Mouse (Mus musculus) hindbrain, embryonic 10.5 days (tissue): ENCODE results near the gene Tcp11l2. TPM values are rescaled to one million over a fixed set of nuclear protein-coding genes. Genes with fewer than 3 reads are reported as not detected.

Experiments
- DNase-seq: peaks from one replicate; pipeline ENCODE4 v3.0.0-alpha.2; 2017; ENCODE audit warnings: low spot score
- H3K27ac ChIP-seq: fragments of 300-500 bp; sonication (generic); 2 replicates; pipeline ENCODE4 v1.5.1; 2016; ENCODE audit warnings: mild to moderate bottlenecking, moderate library complexity
- H3K27me3 ChIP-seq: fragments of 300-500 bp; sonication (generic); 2 replicates; pipeline ENCODE4 v1.6.1; 2016; ENCODE audit warnings: mild to moderate bottlenecking; ENCODE audit not compliant: poor library complexity, insufficient read depth, severe bottlenecking
- H3K36me3 ChIP-seq: fragments of 300-500 bp; sonication (generic); 2 replicates; pipeline ENCODE4 v1.6.1; 2016; ENCODE audit warnings: mild to moderate bottlenecking, moderate library complexity
- H3K4me1 ChIP-seq: fragments of 300-500 bp; sonication (generic); replicated peaks from 2 replicates; pipeline ENCODE4 v1.6.1; 2016; ENCODE audit warnings: mild to moderate bottlenecking
- H3K4me3 ChIP-seq: fragments of 300-500 bp; sonication (generic); 2 replicates; pipeline ENCODE4 v1.5.1; 2016; ENCODE audit warnings: mild to moderate bottlenecking, moderate library complexity
- H3K9me3 ChIP-seq: fragments of 300-500 bp; sonication (generic); 2 replicates; pipeline ENCODE4 v1.6.1; 2016; ENCODE audit warnings: mild to moderate bottlenecking, moderate library complexity
- WGBS: fragments of 180-500 bp; shearing (Covaris S2); methylation state at CpG from one replicate; pipeline ENCODE4 v1.1.7; 2016; 5-methylcytosine and 5-hydroxymethylcytosine counted together
- polyA plus RNA-seq: library from polyadenylated mRNA; unstranded; fragments of >200 nt; fragmentation: Nextera tagmentation; extraction: Ambion mirVana; gene quantifications from 2 replicates; pipeline ENCODE4 v1.2.1, GENCODE M21; 2016

Tcp11l2 gene
- polyA plus RNA-seq, 1 experiment from 2014 or later = 6.6 TPM

DNA sequence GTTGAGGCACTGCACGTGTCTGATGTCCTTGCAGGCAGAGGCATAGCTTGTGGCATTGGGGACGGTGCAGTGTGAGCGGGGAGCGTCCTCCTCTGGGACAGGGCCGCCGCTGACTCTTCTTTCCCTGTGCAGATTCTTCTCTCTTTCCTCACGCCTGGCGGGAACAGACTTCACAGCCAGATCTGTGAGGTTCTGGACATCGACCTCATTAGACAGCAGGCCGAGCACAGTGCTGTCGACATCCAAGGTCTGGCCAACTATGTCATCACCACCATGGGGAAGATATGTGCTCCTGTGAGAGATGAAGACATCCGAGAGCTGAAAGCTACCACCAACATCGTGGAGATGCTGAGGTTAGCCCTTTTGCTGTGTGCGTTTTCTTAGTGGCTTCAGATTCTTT, 14.5 kb downstream of the Tcp11l2 start:
- 86% methylated on average over 14 of the region's 14 CpGs for WGBS
- no peak for DNase-seq
- Histone ChIP-seq H3K36me3 (no peaks in the 10 kb centered on the region), H3K4me3 (no peak overlapping the region), H3K27me3 (no peaks in the 10 kb centered on the region), H3K27ac (no peak overlapping the region), H3K4me1 (no peaks in the 10 kb centered on the region), H3K9me3 (no peaks in the 10 kb centered on the region)

DNA sequence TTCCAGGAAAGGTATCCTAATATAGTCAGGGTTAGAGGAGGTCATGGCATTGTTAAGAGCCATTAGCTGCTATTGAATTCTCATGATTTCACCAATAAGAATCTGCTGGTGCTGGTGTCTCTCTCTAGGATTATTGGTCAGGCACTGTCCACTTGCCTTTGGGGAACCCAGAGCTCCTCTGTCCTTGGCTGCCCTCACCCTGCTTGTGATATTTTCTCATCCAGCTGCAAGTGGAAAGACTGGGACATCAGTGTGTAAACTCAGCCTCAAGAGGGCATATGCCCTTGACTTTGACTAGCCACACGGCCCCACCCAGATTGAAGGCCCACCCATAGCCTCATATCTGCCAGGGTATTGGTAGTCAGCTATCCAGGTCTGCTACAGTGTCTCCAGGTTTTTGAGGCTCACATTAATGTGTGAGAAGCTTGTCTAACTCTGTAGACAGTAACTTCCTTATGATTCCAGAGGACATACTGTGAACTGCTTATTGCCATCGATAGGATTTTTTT, 15.3 kb downstream of the Tcp11l2 start:
- no peaks in the 10 kb centered on the region for H3K4me1 ChIP-seq
- H3K27me3 ChIP-seq = no peaks in the 10 kb centered on the region
- 94% methylated on average over 2 of the region's 2 CpGs for WGBS
- no peak for DNase-seq
- H3K36me3 ChIP-seq = no peaks in the 10 kb centered on the region
- no peak overlapping the region for H3K4me3 ChIP-seq
- H3K27ac ChIP-seq = no peak overlapping the region
- H3K9me3 ChIP-seq = no peaks in the 10 kb centered on the region

DNA sequence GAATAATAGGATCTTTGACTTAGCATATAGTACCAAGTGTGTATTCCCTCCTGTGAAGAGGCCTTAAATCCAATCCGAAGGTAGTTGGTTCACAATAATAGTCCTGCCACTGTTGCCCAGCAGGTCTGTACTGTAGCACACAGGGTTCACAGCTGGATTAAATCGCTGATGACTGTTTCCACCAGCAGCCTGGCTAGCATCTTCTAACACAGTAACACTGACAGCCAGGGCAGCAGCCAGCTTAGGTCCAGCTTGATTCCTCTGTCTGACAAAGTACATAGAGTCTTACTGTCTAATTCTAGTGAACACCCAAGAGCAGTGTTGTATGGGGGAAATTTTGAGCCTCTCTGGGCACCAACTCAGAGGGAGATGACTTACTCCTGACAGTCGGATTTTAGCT, 16.3 kb downstream of the Tcp11l2 start:
- Histone ChIP-seq H3K4me3 (no peak overlapping the region), H3K36me3 (no peaks in the 10 kb centered on the region), H3K27ac (no peak overlapping the region), H3K27me3 (no peaks in the 10 kb centered on the region), H3K4me1 (no peaks in the 10 kb centered on the region), H3K9me3 (no peaks in the 10 kb centered on the region)
- DNase-seq = no peak
- 56% methylated on average over 3 of the region's 3 CpGs for WGBS

GRCm38 (mm10) chr10:84597127-84597785, 20.8 kb downstream of the Tcp11l2 start:
- no peaks in the 10 kb centered on the region for H3K36me3 ChIP-seq
- WGBS = 83% methylated on average over 3 of the region's 3 CpGs

DNA sequence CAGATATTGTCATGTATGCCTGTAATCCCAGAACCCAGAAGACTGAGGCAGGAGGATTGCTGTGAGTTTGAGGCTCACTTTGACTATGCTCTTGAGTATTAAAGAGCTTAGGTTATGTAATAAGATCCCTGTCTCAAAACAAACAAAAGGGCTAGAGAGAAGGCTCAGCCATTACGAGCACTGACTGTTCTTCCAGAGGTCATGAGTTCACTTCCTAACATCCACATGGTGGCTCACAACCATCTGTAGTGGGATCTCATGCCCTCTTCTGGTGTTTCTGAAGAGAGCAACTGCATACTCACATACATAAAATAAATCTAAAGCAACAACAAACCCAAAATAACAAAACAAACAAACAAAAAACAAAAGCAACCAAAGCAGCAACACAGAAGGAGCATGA, 21.7 kb downstream of the Tcp11l2 start:
- no peaks in the 10 kb centered on the region for H3K9me3 ChIP-seq
- H3K27ac ChIP-seq = no peak overlapping the region
- no peak overlapping the region for H3K4me3 ChIP-seq
- no peaks in the 10 kb centered on the region for H3K27me3 ChIP-seq
- no peak for DNase-seq
- H3K4me1 ChIP-seq = no peaks in the 10 kb centered on the region
- 11% methylated on average over 1 of the region's 1 CpGs for WGBS
- H3K36me3 ChIP-seq = no peaks in the 10 kb centered on the region

More at GRCm38 (mm10) chr10:84597127-84597785, 20.8 kb downstream of the Tcp11l2 start:
- DNase-seq = no peak
- no peaks in the 10 kb centered on the region for H3K4me1 ChIP-seq
- no peak overlapping the region for H3K27ac ChIP-seq
- H3K9me3 ChIP-seq = no peaks in the 10 kb centered on the region
- no peaks in the 10 kb centered on the region for H3K27me3 ChIP-seq
- no peak overlapping the region for H3K4me3 ChIP-seq

DNA sequence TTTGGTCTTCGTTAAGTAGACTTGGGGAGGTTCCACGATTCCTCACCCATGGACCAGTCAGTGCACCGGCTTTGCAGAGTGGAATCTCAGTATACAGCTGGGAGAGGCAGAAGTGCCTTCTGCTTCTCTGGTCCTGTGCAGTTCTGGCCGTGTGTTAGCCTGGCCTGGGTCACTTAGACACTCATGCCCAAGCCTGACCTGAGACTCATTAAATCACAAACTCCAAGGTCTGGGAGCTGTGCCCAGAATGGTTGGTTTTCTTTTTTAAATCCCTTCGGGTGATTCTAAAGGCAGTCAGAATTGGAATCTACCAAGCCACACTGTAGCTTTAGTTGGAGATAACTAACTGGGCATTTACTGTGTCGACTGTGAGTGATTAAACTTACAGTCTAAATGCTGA, 23.7 kb downstream of the Tcp11l2 start:
- Histone ChIP-seq H3K4me3 (no peak overlapping the region), H3K27ac (no peak overlapping the region), H3K27me3 (no peaks in the 10 kb centered on the region), H3K36me3 (no peaks in the 10 kb centered on the region), H3K4me1 (peaks cover 3% of the 10 kb centered on the region; the same call in 1 of the 2 replicates), H3K9me3 (no peaks in the 10 kb centered on the region)
- DNase-seq = no peak
- 86% methylated on average over 6 of the region's 6 CpGs for WGBS

DNA sequence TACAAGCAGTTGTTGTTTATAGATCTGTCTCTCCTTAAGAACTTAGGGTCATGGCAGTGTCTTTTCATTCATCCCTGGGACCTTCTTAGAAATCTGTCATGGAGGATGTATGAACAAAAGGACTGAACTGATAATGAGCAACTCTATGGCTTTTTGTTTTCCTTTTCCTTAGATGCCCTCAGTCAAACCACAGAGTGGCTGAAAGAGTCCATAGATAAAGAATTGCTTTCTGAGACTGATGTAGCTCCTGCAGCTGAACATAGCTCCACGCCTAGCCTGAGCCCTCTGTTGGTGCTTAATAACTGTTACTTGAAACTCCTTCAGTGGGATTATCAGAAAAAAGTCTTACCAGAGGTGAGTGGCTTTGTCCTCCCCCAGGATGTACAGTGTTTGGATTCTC, 27.9 kb downstream of the Tcp11l2 start:
- Histone ChIP-seq H3K27ac (no peak overlapping the region), H3K4me3 (no peak overlapping the region), H3K4me1 (peaks cover 3% of the 10 kb centered on the region; the same call in 1 of the 2 replicates), H3K9me3 (no peaks in the 10 kb centered on the region), H3K36me3 (no peaks in the 10 kb centered on the region), H3K27me3 (no peaks in the 10 kb centered on the region)
- no peak for DNase-seq
- WGBS = 55% methylated on average over 1 of the region's 1 CpGs

DNA sequence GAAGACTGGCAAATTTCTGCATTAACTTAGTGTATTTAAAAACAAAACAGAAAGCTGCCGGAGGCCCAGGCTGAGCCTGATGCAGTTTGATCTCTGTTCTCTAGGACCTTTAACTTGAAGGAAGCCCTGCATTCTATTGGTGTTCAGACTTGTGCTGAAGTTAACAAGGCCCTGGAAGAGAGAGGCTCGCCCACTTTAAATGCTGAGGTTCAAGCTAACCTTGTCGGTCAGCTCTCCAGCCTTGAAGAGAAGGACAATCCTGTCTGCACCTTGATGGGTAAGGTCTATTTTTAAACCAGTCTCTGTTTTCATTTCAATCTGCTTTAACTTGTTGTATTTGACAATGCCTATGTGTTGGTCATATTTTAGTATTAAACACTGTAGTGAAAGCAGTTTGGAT, 31.9 kb downstream of the Tcp11l2 start:
- DNase-seq = no peak
- H3K9me3 ChIP-seq = no peaks in the 10 kb centered on the region
- H3K4me1 ChIP-seq = peaks cover 11% of the 10 kb centered on the region
- 88% methylated on average over 3 of the region's 3 CpGs for WGBS
- no peaks in the 10 kb centered on the region for H3K36me3 ChIP-seq
- H3K27ac ChIP-seq = no peak overlapping the region
- no peaks in the 10 kb centered on the region for H3K27me3 ChIP-seq
- no peak overlapping the region for H3K4me3 ChIP-seq

GRCm38 (mm10) chr10:84610324-84610723, 33.9 kb downstream of the Tcp11l2 start:
- Histone ChIP-seq H3K4me1 (peaks cover 7% of the 10 kb centered on the region), H3K27ac (no peak overlapping the region), H3K27me3 (no peaks in the 10 kb centered on the region), H3K36me3 (no peaks in the 10 kb centered on the region), H3K4me3 (no peak overlapping the region), H3K9me3 (no peaks in the 10 kb centered on the region)
- whole genome bisulfite sequencing = 59% methylated on average over 4 of the region's 4 CpGs
- DNase-seq = no peak

- H3K27me3 ChIP-seq = no peaks in the 10 kb centered on the region
- H3K36me3 ChIP-seq = no peaks in the 10 kb centered on the region
- H3K9me3 ChIP-seq = no peaks in the 10 kb centered on the region
- WGBS = 73% methylated on average over 3 of the region's 3 CpGs
- no peak overlapping the region for H3K27ac ChIP-seq
- no peak overlapping the region for H3K4me3 ChIP-seq
- peaks cover 7% of the 10 kb centered on the region for H3K4me1 ChIP-seq
- DNase-seq = no peak
These were observed 34.4 kb downstream of the Tcp11l2 start for GRCm38 (mm10) chr10:84610783-84611182.

- WGBS = 68% methylated on average over 3 of the region's 3 CpGs
- Histone ChIP-seq H3K9me3 (no peaks in the 10 kb centered on the region), H3K27ac (no peak overlapping the region), H3K36me3 (no peaks in the 10 kb centered on the region), H3K4me1 (peaks cover 7% of the 10 kb centered on the region), H3K27me3 (no peaks in the 10 kb centered on the region), H3K4me3 (no peak overlapping the region)
- no peak for DNase-seq
These were observed 35.2 kb downstream of the Tcp11l2 start for GRCm38 (mm10) chr10:84611664-84612063.

- no peak overlapping the region for H3K4me3 ChIP-seq
- H3K36me3 ChIP-seq = no peaks in the 10 kb centered on the region
- H3K9me3 ChIP-seq = no peaks in the 10 kb centered on the region
- H3K27me3 ChIP-seq = no peaks in the 10 kb centered on the region
- DNase-seq = no peak
- 79% methylated on average over 2 of the region's 2 CpGs for WGBS
- no peak overlapping the region for H3K27ac ChIP-seq
- peaks cover 7% of the 10 kb centered on the region for H3K4me1 ChIP-seq
These were observed 35.9 kb downstream of the Tcp11l2 start for GRCm38 (mm10) chr10:84612281-84612680.

GRCm38 (mm10) chr10:84613366-84613765, 36.9 kb downstream of the Tcp11l2 start:
- Histone ChIP-seq H3K4me1 (peaks cover 7% of the 10 kb centered on the region), H3K36me3 (no peaks in the 10 kb centered on the region), H3K27me3 (no peaks in the 10 kb centered on the region), H3K9me3 (no peaks in the 10 kb centered on the region), H3K27ac (no peak overlapping the region), H3K4me3 (no peak overlapping the region)
- WGBS = 85% methylated on average over 8 of the region's 8 CpGs
- DNase-seq = no peak

DNA sequence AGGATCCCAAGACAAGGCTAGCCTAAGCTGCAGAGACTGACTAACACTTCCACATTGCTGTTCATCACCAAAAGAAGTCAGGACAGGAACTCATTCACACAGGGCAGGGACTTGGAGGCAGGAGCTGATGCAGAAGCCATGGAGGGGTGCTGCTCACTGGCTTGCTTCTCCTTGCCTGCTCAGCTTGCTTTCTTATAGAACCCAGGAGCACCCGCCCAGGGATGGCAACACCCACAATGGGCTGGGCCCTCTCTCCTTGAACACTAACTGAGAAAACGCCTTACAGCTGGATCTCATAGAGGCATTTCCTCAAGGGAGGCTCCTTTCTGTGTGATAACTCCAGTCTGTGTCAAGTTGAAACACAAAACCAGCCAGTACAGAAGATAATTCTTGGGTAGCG, 38.6 kb downstream of the Tcp11l2 start:
- no peaks in the 10 kb centered on the region for H3K27me3 ChIP-seq
- peaks cover 7% of the 10 kb centered on the region for H3K4me1 ChIP-seq
- H3K27ac ChIP-seq = no peak overlapping the region
- no peaks in the 10 kb centered on the region for H3K9me3 ChIP-seq
- H3K4me3 ChIP-seq = no peak overlapping the region
- no peak for DNase-seq
- H3K36me3 ChIP-seq = no peaks in the 10 kb centered on the region
- 79% methylated on average over 3 of the region's 3 CpGs for WGBS
